Mouse (Mus musculus) liver, postnatal 0 days (tissue): ENCODE results near the gene Glp2r. TPM values are rescaled to one million over a fixed set of nuclear protein-coding genes. Genes with fewer than 3 reads are reported as not detected.

Experiments
- ATAC-seq: fragments of 200-750 bp; cut with Nextera tagmentation; 2 replicates; pipeline ENCODE4 v1.8.0; 2017; ENCODE audit warnings: mild to moderate bottlenecking, moderate library complexity
- DNase-seq: peaks from one replicate; pipeline ENCODE4 v3.0.0-alpha.2; 2016
- H3K27ac ChIP-seq: fragments of 300-500 bp; sonication (generic); 2 replicates; pipeline ENCODE4 v1.5.1; 2014; ENCODE audit warnings: antibody characterized with exemption, moderate library complexity, mild to moderate bottlenecking, low read depth
- H3K27me3 ChIP-seq: fragments of 300-500 bp; sonication (generic); 2 replicates; pipeline ENCODE4 v1.6.1; 2014; ENCODE audit warnings: low read length, control low read depth, mixed read lengths; ENCODE audit not compliant: insufficient read depth
- H3K36me3 ChIP-seq: fragments of 300-500 bp; sonication (generic); replicated peaks from 2 replicates; pipeline ENCODE4 v1.6.1; 2014; ENCODE audit warnings: mild to moderate bottlenecking, control low read depth, low read length, moderate library complexity, mixed read lengths; ENCODE audit not compliant: insufficient read depth
- H3K4me1 ChIP-seq: fragments of 300-500 bp; sonication (generic); 2 replicates; pipeline ENCODE4 v1.6.1; 2014; ENCODE audit warnings: antibody characterized with exemption, mild to moderate bottlenecking, control low read depth; ENCODE audit not compliant: insufficient read depth
- H3K4me2 ChIP-seq: fragments of 300-500 bp; sonication (generic); 2 replicates; pipeline ENCODE4 v1.6.1; 2014; ENCODE audit warnings: low read depth, mild to moderate bottlenecking, low read length, moderate library complexity, mixed read lengths
- H3K4me3 ChIP-seq: fragments of 300-500 bp; sonication (generic); 2 replicates; pipeline ENCODE4 v1.5.1; 2014; ENCODE audit warnings: low read depth, low read length
- H3K9ac ChIP-seq: fragments of 300-500 bp; sonication (generic); replicated peaks from 2 replicates; pipeline ENCODE4 v1.6.1; 2014; ENCODE audit warnings: mild to moderate bottlenecking, moderate library complexity
- H3K9me3 ChIP-seq: fragments of 300-500 bp; sonication (generic); 2 replicates; pipeline ENCODE4 v1.6.1; 2016; ENCODE audit warnings: mild to moderate bottlenecking, control low read depth, low read length, mixed read lengths
- CTCF ChIP-seq: sonication (generic); IDR thresholded peaks from 2 replicates; pipeline ENCODE4 v1.5.1; 2016; ENCODE audit warnings: antibody characterized with exemption, low read depth
- EP300 ChIP-seq: IDR thresholded peaks from 2 replicates; pipeline ENCODE4 v1.6.1; 2016; ENCODE audit warnings: antibody characterized with exemption, low read depth, mild to moderate bottlenecking
- WGBS: fragments of 180-500 bp; shearing (Covaris S2); extraction: QIAGEN DNeasy Blood & Tissue Kit; methylation state at CpG from one replicate; pipeline ENCODE4 v1.1.7; 2014; ENCODE audit not compliant: insufficient replicate concordance; 5-methylcytosine and 5-hydroxymethylcytosine counted together
- polyA plus RNA-seq: library from polyadenylated mRNA; unstranded; fragments of >200 nt; fragmentation: Nextera tagmentation; extraction: Ambion mirVana; gene quantifications from 2 replicates; pipeline ENCODE4 v1.2.1, GENCODE M21; 2015

The Glp2r gene
- polyA plus RNA-seq, 1 experiment from 2014 or later: 0.02 TPM

DNA sequence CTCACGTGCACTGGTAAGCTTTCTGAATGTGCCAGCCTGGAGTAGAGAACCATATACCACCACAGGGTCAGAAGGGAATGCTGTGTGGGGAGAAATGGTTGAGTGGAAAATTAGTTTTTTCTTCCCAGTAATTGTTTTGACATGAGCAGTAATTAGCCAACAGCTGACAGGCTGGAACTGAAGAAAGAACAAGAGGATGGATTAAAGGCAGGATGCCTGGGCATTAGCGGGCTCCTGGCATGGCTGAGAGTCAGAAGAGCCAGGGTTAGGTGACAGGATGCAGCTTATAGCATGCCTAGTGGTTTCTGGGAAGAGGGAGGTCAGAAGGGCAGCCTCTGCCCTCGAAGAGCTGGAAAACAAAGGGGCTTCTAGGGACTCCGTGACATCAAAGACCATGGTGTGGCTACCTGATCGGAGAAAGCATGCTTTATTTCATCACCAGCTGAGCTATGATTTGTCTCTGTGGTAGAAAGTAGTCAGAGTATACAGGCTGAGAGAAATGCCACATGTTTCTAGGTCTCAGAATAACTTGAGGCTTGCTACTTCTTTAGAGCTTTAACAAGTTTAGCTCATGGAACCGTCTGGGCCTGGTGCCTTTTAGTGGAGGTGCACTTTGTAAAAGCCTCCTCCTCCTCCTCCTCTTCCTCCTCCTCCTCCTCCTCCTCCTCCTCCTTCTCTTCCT, 133.9 kb downstream of the Glp2r start:
- H3K4me2 ChIP-seq: no peak overlapping the region
- ATAC-seq (no peak), DNase-seq (no peak)
- 48% methylated on average over 6 of the region's 6 CpGs for WGBS
- H3K4me1 ChIP-seq: peaks cover 9% of the 10 kb centered on the region; the same call in 1 of the 2 replicates
- no peak overlapping the region for H3K27ac ChIP-seq
- H3K9ac ChIP-seq: no peak overlapping the region
- H3K9me3 ChIP-seq: no peaks in the 10 kb centered on the region
- H3K4me3 ChIP-seq: no peak overlapping the region
- no peaks in the 10 kb centered on the region for H3K27me3 ChIP-seq
- H3K36me3 ChIP-seq: no peaks in the 10 kb centered on the region
- TF ChIP-seq CTCF: no peak
- TF ChIP-seq EP300: no peak

DNA sequence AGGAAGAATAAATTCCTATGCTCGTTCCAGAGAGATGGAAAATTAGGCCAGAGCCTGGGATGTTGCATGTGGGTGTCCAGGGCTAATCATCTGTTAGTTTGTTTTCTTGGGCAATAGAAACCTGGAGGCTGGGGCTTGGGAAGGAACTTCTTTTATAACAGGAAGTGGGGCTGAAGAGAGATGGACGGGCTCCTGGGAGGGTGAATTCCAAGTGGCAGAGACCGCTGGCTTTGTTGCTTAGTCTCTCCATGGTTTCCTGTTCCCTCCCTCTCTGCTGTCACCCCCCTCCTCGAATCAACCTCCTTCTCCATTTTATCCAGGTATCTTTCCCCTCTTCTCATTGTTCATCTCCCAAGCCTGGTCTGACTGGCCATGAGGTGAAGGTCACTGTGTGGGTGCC, 134.8 kb downstream of the Glp2r start:
- 37% methylated on average over 4 of the region's 4 CpGs for WGBS
- Histone ChIP-seq H3K36me3 (no peaks in the 10 kb centered on the region), H3K4me2 (no peak overlapping the region), H3K4me3 (no peak overlapping the region), H3K27ac (no peak overlapping the region), H3K9ac (no peak overlapping the region), H3K9me3 (no peaks in the 10 kb centered on the region), H3K4me1 (peaks cover 9% of the 10 kb centered on the region; the same call in 1 of the 2 replicates), H3K27me3 (no peaks in the 10 kb centered on the region)
- DNase-seq (no peak), ATAC-seq (no peak)
- no peak for TF ChIP-seq CTCF
- no peak for TF ChIP-seq EP300

DNA sequence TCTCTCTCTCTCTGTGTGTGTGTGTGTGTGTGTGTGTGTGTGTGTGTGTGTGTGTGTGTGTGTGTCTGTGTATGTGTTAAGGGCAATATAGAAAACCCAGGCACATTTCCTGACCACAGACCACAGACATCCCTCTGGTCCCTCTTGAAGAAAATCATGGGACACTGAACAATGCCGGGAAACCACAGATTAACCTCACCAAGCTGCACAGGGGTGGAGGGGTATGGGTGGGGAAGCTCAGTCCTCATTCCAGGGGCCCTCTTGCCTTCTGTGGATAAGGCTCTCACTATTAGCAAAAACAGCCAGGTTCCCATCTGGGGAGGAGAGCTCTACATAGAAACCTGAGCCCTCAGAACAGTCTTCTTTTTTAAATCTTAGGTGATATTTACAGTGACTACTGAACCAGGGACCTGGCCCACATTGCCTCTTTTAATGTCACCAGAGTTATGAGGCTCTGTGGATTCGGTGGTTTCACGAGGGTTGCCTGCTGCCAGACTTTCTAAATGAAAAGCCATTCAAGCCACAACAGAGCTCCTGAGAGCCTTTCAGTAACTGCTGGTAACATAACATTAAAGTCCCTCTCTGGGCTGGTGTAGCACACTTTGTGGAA, 137.2 kb downstream of the Glp2r start:
- no peak overlapping the region for H3K4me2 ChIP-seq
- no peaks in the 10 kb centered on the region for H3K36me3 ChIP-seq
- TF ChIP-seq EP300 (no peak), CTCF (no peak)
- no peak overlapping the region for H3K4me3 ChIP-seq
- H3K27me3 ChIP-seq: no peaks in the 10 kb centered on the region
- peaks cover 9% of the 10 kb centered on the region; the same call in 1 of the 2 replicates for H3K4me1 ChIP-seq
- DNase-seq: no peak
- H3K9ac ChIP-seq: no peak overlapping the region
- H3K27ac ChIP-seq: no peak overlapping the region
- no peak for ATAC-seq
- H3K9me3 ChIP-seq: no peaks in the 10 kb centered on the region
- 33% methylated on average over 3 of the region's 3 CpGs for WGBS

DNA sequence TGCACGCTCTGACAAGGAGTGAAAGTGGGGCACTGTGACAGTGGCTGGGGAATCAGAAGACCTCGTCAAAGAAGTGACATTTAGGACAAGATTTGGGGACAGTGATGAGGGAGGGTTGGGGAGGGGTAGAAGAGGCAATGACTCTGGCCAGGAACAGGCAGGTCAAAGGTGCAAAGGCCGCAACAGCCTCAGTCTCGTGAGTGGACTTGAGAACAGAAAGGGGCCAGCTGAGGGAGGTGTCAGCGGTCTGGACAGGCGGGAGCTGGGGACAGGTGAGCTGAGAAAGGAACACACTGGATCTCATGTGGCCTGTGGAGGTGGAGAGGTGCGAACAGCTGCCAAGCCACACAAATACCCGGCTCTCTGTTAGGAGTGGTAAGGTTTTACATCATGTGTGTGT, 138.0 kb downstream of the Glp2r start:
- H3K9me3 ChIP-seq: no peaks in the 10 kb centered on the region
- no peak overlapping the region for H3K4me3 ChIP-seq
- ATAC-seq: peak; percentile 21; the same call in 1 of the 2 replicates
- H3K4me2 ChIP-seq: no peak overlapping the region
- H3K27me3 ChIP-seq: no peaks in the 10 kb centered on the region
- H3K36me3 ChIP-seq: no peaks in the 10 kb centered on the region
- H3K27ac ChIP-seq: no peak overlapping the region
- peaks cover 14% of the 10 kb centered on the region for H3K4me1 ChIP-seq
- H3K9ac ChIP-seq: no peak overlapping the region
- 62% methylated on average over 8 of the region's 8 CpGs for WGBS
- TF ChIP-seq EP300 (no peak), CTCF (no peak)
- DNase-seq: no peak

DNA sequence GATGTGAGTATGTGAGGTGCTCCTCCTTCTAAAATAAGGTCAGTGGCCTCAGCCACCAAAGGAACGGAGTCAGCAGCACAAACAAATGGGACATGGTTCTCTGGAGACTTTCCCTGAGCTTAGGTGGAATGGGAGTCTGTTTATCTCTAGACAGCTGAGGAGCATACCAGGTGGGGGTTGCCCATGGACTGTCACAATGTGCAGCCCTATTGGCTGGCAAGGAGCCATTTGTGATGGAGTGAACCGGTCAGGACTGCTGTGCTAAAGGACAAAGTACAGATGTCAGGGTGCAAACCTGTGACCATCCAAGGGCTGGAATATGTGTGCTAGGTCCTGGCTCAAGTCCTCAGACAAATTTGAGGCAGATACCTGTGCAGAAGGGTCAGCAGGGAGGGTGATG, 142.4 kb downstream of the Glp2r start:
- ATAC-seq: peak; percentile 95
- H3K36me3 ChIP-seq: no peaks in the 10 kb centered on the region
- peaks cover 8% of the 10 kb centered on the region for H3K4me1 ChIP-seq
- H3K9me3 ChIP-seq: no peaks in the 10 kb centered on the region
- H3K4me3 ChIP-seq: no peak overlapping the region
- H3K27ac ChIP-seq: peak overlapping the region; percentile 62
- 58% methylated on average over 2 of the region's 2 CpGs for WGBS
- DNase-seq: peak; percentile 74
- TF ChIP-seq CTCF (no peak), EP300 (no peak)
- no peak overlapping the region for H3K9ac ChIP-seq
- no peaks in the 10 kb centered on the region for H3K27me3 ChIP-seq
- no peak overlapping the region for H3K4me2 ChIP-seq

DNA sequence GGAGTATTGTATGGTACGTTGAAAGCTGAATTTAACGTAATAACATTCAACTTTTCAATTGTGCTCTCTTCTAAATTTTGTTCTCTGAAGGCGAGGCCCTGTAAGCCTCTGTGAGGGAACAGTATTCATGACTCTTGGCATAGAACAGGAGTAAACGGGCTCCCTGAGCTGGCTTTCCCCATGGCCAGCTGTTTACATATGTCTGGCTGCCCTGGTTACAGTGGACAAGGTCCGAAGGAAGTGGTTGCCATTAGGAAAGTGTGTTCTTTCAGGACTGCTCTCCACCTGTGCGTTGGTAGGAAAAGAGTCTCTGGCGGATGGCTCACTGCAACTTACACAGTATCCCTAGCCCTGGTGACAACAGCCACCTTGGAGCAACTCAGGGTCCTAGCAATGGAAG, 143.8 kb downstream of the Glp2r start:
- no peaks in the 10 kb centered on the region for H3K9me3 ChIP-seq
- ATAC-seq (peak; percentile 49), DNase-seq (no peak)
- H3K27ac ChIP-seq: peak overlapping the region; percentile 62
- no peak for TF ChIP-seq EP300
- no peak for TF ChIP-seq CTCF
- no peak overlapping the region for H3K9ac ChIP-seq
- no peak overlapping the region for H3K4me3 ChIP-seq
- 64% methylated on average over 7 of the region's 7 CpGs for WGBS
- H3K36me3 ChIP-seq: no peaks in the 10 kb centered on the region
- no peaks in the 10 kb centered on the region for H3K27me3 ChIP-seq
- H3K4me1 ChIP-seq: peaks cover 8% of the 10 kb centered on the region
- no peak overlapping the region for H3K4me2 ChIP-seq
